Mouse (Mus musculus): ENCODE results near the gene Cdiptos.
A peak's percentile ranks its signal among the peaks of the same experiment; 100 is the strongest.

Cdiptos gene

DNA sequence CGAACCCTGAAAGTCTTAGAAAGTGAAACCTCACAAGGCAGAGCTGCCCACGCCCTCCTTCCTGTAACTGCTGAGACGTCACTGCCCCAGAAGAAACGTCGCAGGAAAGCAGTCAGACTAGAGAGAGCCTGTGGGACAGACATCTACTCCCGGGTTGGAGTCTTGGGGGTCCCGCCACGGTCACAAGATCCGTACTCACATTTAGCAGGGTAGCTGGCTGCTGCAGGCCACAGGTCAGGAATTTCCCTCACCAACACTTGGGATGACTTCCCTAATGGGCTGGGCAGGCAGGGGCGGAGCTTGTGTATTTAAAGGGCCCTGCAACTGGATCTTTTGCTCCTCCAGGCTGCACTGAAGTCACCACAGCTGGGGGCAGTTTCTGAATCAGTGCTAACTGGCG lies 38.4 kb upstream of the Cdiptos start, which contains the start of gene Mvp:
TSS of gene Mvp (minus strand) at position 302 of the 400 bp plus-strand sequence.
- no peak for DNase-seq (ENCODE audit: low read depth, low spot score)

DNA sequence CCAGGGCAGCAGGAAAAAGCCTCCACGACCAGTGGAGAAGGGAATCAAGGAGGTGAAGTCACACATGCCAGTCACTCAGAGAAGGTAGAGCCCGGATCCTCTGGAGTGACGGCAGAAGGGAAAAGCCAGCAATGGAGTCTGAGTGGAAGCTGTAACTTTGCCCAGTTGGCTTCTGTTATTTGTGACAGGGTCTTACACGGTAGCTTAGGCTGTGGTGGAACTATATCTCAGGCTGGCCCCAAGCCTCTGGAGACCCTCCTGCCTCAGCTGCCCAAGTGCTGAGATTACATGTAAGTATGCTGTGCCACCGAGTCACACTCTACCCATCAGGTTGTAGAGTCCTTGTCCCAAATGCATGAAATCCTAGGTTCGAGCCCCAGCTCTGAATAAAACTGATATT lies 37.5 kb upstream of the Cdiptos start:
- no peak for DNase-seq (ENCODE audit: low read depth, low spot score)

DNA sequence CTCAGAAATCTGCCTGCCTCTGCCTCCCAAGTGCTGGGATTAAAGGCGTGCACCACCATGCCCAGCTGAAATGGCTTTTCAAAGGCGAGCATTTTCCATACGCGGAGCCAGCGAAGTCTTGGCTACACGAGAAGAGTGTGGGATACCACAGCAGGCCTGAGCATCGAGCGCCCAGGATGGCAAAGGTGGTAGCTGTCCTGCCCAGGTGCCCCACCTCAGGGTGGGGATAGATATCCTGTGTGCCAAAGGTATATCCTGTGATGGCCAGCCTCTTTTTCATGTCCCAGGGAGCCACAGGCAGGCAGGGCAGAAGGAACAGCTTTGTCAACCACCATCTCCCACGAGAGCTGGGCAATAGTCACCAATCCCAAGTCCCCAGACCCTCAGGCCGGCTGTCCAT lies 36.9 kb upstream of the Cdiptos start:
- no peak for DNase-seq (ENCODE audit: low read depth, low spot score)

DNA sequence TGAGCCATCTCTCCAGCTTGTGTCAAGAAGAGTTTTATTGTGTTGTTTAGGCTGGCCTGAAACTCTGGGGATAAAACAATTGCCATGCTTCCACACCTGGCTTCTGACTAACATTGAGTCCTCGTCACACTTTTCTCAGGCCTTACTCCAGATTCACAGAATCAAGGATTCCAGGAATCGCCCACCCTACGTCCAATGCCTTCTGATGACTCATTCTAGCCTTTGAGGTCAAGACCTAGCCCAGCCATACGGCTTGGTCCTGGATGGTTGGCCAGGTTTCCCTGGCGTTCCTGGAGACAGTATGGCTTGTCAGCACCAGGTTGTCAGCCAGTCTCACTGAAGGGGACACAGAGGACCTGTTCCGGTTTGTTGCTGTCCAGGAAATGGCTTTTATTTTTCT lies 36.5 kb upstream of the Cdiptos start:
- no peak for DNase-seq (ENCODE audit: low read depth, low spot score)

DNA sequence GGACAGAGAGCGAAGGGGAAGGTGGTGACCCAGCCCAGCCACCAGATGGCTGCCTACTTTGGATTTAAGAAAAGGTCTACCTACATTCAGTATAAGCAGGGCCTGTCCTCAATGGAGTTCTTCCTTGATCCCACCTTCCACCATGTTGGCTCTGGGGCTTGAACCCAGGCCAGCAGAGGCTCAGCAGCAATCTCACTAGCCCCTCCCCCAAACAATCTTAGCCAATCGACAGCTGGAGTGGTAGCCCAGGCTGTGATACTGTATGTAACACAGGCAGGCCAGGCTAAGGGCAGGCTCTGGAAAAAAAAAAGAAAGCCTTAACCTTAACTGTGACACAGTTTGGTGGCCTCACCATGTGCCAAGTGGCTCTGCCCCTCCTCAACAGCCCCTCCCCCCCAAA lies 35.8 kb upstream of the Cdiptos start:
- no peak for DNase-seq (ENCODE audit: low read depth, low spot score)

DNA sequence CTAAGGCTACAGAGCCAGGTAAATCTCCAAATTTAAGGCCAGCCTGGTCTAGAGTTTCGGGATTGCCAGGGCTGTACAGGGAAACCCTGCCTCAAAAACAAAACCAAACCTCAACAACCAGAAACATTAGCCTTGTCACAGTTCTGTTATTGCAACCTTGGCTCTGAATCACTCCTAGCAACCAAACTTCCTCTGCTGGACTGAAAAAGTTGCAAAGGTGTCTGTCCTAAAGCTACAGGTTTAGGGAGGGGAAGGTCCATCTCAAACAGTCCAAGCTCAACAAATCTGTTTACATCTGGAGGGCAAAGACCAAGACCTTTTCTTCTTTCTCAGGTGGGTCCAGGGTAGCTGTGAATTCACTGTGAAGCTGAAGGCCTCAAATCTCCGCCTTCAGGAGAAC lies 35.2 kb upstream of the Cdiptos start:
- no peak for DNase-seq (ENCODE audit: low read depth, low spot score)

DNA sequence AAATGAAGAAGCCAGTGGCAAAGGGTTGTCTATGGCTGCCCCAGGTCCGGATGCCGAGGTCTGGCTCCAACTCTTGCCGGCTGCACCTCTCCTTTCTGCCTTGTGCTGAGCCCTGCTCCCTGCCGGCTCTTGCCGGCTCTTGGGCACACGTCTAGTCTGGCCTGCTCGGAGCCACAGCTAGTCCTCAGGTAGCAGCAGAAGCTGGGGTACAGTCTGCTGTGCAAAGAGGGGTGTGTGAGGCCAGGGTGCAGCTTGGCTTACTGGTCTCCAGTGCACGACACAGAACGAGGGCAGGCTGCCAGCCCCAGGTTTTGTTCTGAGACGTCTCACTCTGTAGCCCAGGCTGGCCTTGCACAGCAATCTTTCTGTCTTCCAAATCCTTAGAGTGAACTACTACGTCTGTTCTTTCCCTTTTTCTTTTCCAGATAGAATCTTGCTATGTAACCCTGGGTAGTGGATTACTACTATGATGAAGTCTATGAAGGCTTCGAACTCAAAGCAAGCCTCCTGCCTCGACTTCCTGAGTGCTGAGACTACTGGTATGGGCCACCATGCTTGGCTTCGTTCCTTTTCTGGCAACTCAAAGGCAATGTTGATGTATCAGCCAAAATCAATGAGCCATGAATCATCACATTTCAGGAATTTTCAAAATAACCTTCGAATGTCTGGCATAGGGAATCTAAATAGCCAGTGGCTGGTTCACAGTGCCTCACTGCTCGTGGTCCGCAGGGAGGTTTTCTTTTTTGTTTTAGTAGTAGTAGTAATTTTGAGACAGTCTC lies 33.6 kb upstream of the Cdiptos start:
- no peak for DNase-seq (ENCODE audit: low read depth, low spot score)

DNA sequence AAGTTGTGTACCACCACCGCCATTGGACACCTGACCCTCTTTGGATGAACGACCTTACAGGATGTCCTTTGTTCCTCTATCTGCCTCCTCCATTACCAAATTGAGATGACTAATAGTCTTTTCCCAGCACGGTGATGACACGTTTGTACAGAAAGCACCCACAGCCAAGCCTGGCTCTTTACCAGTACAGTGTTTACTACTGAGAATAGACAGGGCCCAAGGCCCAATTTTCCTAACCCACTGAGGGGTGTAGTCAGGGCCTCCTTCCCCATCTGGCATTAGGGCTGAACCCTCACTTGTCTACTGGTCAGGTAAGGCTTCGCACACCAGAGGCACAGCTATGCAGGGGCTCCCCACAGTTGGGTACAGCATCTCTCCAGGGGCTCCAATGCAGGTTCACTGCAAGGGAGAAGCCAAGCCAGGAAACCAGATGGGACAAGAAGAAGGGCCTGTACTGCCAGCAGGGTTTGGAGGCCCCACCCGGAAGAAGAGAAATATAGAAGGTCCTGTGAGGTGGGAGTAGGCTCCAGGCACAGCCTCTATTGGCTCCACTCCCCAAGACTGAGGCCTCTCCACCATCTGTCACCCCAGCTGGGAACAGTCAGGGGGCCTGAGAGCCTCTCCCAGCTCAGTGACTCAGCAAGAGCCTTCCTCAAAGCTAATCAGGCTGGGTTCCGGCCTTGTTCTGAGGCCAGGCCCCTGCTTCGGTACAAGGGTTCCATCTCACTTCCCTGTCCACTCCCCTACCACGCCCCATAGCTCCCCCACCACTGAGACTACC lies 32.5 kb upstream of the Cdiptos start:
- DNase-seq (ENCODE audit: low read depth, low spot score): peak; percentile 87

DNA sequence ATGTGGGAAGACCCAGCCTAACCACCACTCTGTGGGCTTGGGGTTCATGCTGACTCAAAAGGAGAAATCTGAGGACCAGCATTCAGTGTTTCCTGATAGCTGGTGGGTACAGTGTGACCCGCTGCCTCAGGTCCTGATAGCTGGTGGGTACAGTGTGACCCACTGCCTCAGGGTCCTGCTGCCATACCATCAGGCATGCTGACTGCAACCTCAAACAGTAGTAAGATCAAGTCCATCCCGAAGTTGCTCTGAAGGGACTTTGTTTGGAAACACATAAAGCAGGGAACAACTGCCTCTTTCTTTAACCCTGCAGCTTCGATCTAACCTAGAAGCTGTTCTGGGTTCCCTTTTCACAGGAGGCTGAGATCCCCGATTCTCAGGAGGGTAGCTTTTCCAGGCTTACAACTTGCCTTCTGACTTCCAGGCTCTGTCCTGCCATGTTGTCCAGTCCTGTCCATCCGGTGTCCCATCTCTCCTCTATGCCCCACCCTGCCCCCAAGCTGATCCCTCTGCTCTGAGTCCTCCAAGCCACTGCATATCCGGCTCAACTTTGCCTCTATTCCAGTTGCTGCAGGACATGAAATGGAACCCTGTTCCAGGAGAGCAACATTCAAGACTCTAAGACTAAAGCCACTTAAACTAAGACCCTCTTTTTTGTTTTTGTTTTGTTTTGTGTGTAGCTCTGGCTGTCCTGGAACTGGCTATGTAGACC lies 31.6 kb upstream of the Cdiptos start:
- no peak for DNase-seq (ENCODE audit: low read depth, low spot score)

DNA sequence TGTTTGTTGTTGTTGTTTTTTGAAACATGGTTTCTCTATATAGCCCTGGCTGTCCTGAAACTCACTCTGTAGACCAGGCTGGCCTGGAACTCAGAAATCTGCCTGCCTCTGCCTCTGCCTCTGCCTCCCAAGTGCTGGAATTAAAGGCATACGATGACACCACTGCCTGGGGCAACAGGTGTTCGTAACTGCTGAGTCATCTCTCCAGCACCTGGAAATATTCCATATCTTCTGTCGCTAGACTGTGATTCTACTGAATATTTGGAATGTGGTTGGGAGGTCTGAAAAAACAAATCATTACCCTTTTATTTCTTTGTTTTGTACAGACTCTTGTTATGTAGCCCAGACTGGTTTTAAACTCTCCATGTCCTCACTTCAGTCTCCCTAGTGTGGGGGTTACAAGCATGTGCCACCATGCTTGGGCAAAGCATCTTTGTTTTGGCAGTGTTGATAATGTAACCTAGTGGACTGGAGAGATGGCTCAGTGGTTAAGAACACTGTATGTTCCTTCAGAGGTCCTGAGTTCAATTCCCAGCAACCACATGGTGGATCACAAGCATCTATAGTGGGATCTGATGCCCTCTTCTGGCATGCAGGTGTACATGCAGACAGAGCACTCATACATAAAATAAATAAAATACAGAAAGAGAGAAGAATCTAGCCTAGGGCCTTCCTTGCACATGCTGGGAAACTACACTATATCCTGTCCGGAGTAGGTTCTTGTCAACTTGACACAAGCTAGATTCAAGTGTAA lies 28.4 kb upstream of the Cdiptos start:
- DNase-seq (ENCODE audit: low read depth, low spot score): no peak

DNA sequence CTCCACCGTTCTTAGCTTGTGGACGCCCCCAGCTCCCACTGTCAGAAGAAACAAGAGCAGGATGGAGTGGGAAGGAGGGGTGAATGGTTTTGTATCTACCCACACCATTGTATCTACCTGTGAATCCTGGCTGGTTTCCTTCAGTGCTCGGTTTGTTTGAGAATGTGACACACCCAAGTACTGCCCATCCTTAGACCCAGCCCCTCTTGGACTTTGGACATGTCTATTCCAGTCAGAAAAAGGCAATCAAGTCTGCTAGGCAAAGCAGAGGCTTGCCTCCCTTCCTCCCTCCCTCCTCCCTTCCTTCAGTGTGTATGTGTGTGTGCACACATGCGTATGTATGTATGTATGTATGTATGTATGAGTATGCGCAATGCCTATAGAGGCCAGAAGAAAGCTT lies 27.7 kb upstream of the Cdiptos start:
- no peak for DNase-seq (ENCODE audit: low read depth, low spot score)

DNA sequence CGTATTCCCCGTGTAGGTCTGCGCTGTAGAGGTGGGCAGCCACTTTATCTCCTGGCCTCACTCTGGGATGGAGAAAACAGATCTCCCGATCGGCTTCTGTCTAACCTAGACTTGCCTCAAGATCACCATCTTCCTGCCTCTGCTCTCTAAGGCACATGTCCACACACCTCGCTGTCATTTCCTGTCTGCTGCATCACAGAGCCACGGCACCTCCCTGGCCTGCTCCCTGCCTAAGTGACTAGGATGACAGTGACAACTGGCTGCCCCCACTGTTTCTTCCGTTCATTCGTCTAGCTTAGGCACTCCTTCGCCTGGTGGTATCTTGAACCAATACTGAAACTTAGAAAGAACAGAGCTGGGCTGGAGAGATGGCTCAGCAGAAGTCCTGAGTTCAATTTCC lies 23.7 kb upstream of the Cdiptos start:
- no peak for DNase-seq (ENCODE audit: low read depth, low spot score)

DNA sequence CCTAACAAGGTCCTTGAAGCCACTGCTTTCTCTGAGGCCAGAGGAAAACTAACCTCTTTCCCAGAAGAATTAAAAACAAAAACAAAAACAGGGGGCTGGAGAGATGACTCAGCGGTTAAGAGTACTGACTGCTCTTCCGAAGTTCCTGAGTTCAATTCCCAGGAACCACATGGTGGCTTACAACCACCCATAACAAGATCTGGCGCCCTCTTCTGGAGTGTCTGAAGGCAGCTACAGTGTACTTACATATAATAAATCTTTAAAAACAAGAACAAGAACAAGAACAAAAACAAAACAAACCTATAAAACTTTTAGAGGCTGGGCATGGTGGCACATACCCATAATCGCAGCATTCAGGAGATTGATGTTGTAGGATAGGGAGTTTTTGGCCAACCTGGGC lies 20.6 kb upstream of the Cdiptos start:
- DNase-seq (ENCODE audit: low read depth, low spot score): no peak

DNA sequence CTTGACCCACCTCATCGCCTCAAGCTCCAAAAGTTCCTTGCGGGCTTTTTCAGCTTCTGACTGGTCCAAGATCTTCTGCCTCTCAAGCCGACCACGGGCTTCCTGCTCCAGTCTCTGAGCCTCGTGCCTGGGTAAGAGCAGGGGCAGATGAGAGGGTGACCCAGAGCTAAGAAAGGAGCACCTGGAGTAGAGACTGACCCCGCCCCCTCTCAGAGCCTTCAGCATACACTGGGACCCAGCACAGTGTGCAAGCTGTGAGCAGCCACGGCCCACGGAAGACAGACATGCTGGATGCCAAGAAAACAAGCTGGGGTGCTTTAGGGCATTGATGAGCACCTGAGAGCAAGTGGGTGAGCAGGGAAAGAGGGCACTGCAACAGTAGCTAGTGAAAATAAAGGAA lies 12.9 kb upstream of the Cdiptos start:
- DNase-seq (ENCODE audit: low read depth, low spot score): no peak

DNA sequence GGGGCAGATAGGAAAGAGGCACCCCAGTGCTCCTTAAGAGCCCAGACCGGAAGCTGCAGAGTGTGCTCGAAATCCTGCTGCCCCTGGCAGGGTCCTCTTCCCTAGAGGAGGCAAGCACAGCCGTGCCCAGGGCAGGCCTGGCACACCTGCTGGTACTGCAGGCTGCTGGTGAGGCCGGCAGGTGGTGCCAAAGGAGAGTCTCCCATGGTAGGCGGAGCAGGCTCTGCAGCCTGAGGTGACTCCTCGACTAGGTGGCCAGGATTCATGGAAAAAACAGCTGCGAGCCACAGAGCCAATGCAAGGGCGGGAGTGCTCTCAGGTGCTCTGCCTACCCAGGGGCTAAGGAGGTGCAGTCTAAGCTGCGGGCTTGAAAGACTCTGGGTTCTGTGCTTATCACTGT lies 10.4 kb upstream of the Cdiptos start:
- DNase-seq (ENCODE audit: low read depth, low spot score): no peak

DNA sequence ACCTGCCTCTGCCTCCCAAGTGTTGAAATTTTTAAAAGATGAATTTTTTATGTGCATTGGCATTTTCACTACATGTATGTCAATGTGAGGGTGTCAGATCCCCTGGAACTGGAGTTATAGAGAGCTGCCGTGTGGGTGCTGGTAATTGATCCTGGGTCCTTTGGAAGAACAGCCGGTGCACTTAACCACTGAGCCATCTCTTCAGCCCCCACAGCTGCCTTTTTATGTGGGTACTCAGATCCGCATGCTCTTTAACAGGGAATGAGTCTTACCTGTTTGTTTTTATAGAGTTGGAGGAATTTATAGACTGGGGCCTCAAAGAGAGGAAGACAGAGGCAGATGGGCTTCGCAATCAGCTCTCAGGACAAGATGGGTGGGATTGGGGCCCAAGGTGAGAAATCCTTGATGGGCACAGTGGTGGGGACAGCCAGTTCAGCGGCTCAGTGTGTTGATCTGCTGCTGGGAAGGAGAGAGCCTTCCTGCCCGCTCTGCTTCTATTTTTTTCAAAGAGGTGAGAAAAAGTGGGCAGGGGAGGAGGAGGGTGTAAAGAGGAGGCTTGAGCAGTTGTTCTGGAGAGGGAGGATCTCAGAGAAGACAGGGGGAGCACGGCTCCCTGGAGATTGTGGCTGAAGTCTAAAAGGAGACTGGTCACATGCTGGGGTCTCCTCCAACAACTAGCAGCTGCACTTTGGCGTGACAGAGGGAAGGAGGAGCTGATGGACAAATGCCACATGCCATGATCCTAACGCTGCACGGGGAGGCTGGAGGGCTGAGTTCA lies 9.0 kb upstream of the Cdiptos start:
- DNase-seq (ENCODE audit: low read depth, low spot score): peak; percentile 83

DNA sequence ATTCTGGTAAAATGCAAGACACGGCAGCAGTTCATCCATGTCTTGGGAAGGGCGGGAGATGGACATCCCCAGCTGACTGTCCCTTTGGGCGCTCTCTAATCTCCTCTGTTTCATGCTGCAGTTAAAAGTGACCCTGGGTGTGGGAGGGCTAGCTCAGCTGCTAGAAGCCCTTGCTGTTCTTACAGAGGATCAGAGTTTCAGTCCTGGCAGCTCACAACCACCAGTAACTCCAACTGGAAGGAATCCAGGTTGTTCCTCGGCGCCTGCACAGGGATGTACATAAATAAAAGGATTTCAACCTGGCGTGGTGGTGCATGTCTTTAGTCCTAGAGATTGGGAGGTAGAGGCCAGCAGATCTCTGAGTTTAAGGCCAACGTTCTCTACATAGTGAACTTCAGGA lies 7.2 kb upstream of the Cdiptos start:
- no peak for DNase-seq (ENCODE audit: low read depth, low spot score)

DNA sequence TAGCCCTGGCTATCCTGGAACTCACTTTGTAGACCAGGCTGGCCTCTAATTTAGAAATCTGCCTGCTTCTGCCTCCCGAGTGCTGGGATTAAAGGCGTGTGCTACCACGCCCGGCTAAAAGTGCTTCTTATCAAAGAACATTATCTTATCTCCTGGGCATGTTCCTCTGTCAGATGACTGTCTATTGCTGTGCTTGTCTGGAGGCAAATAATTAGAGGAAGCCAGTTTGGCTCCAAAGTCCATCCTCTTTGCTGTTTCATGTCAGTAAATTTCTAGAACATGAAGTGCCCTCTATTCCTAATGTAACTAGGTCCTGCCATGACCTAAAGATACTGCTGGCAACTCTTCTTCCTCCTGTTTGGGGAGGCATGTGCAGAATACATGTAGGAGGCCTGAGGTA lies 6.2 kb upstream of the Cdiptos start:
- no peak for DNase-seq (ENCODE audit: low read depth, low spot score)

DNA sequence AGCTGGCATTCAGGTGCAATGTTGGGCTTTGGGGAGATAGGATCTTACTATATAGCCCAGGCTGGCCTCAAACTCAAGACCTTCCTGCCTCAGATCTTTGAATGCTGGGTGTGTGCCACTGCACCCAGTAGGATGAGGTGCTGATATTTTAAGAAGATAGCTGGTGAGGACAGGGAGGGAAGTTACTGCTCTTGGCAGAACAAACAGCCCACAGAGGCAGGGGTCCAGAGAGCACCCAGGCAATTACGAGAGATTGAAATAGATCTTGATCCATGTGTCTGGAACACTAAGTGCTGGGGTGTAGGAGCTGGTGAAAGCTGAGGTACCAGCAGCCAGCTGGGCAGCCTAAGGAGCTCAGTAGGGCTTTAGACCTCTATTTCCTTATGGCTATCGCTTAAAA lies 5.7 kb upstream of the Cdiptos start:
- no peak for DNase-seq (ENCODE audit: low read depth, low spot score)

DNA sequence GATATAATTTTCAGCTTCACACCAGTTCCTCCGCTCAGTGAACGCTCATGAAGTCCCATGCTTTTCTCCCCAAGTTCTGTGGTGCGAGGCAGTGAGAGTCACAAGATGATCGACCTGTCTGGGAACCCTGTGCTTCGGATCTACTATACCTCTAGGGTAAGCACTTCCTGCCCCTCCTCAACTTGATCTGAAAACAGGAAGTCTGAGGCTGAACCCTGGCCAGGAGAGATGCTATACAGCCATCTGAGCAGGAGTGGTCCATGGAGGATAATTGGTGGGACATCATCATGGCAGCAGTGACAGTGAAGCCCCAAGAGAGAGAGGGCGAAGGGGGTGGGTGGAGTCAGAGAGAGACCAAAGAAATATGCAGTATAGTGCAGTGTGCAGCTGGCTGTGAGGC lies 2.9 kb upstream of the Cdiptos start:
- no peak for DNase-seq (ENCODE audit: low read depth, low spot score)

DNA sequence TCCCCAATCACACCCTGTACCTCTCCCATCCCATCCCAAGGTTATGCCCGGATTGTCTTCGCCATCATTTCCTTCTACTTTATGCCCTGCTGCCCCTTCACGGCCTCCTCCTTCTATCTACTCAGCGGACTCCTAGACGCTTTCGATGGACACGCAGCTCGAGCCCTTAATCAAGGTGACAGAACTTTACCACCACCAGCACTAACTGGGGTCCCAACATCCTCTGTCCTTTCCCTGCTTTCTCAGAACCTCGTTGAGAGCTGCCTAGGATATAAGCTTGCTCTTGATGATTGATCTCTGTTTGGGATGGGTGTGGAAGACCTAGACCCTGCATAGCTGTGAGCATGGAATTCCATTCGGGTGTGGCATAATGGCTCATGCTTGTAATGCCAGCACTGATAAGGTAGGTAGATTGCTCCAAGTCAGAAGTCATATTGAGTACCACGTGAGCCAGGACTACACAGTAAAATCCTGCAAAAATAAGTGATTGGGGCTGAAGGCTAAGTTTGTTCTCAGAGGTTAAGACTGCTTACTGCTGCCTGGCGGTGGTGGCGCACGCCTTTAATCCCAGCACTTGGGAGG lies 1.1 kb upstream of the Cdiptos start:
- DNase-seq (ENCODE audit: low read depth, low spot score): no peak
